Mouse (Mus musculus): ENCODE data around the gene Sfrp4. TPM values are rescaled to one million over a fixed set of nuclear protein-coding genes. Genes with fewer than 3 reads are reported as not detected.
"Not testable (repeated sequence)": the region's sequence is repeated elsewhere in the genome, so short reads cannot be mapped to it uniquely, and the experiment has no call there.

Sfrp4 gene
- 0.34 and 0.40 TPM in 2 replicates for polyA plus RNA-seq (2015; fragmentation: Nextera tagmentation; extraction: Ambion mirVana)

GRCm38 (mm10) chr13:19622573-19623227, at the start of gene Sfrp4:
Gene Sfrp4, plus strand, starts transcription at chr13:19623104.
- no peak within 1 kb of the TSS for H3K27ac ChIP-seq (ENCODE audit: low read length)

GRCm38 (mm10) chr13:19574723-19575122, 48.2 kb upstream of the Sfrp4 start:
- not testable (repeated sequence) for H3K4me1 ChIP-seq (ENCODE audit: control insufficient read depth, insufficient read depth, low read length); H3K9ac ChIP-seq (ENCODE audit: low read depth, low read length); H3K4me3 ChIP-seq (ENCODE audit: low read length); ATAC-seq; H3K27ac ChIP-seq (ENCODE audit: low read length); H3K9me3 ChIP-seq (ENCODE audit: control insufficient read depth, low read length); H3K4me2 ChIP-seq (ENCODE audit: low read depth, low read length); H3K27me3 ChIP-seq (replicated peaks; ENCODE audit: control insufficient read depth, insufficient read depth, low read length); H3K36me3 ChIP-seq (ENCODE audit: control insufficient read depth, insufficient read depth, low read length)
- 89% methylated on average over 2 of the region's 2 CpGs for WGBS

More at GRCm38 (mm10) chr13:19622573-19623227, at the start of gene Sfrp4:
- Histone ChIP-seq H3K27me3 (replicated peaks; ENCODE audit: control insufficient read depth, insufficient read depth, low read length) (no peaks in the 10 kb centered on the region), H3K4me1 (ENCODE audit: control insufficient read depth, insufficient read depth, low read length) (0 out of 2 replicates have a peak, but pooled peaks cover 4% of the 10 kb centered on the region), H3K4me3 (ENCODE audit: low read length) (peak within 1 kb of the TSS; percentile 54), H3K36me3 (ENCODE audit: control insufficient read depth, insufficient read depth, low read length) (no peaks in the 10 kb centered on the region), H3K4me2 (ENCODE audit: low read depth, low read length) (peak within 1 kb of the TSS; percentile 95), H3K9ac (ENCODE audit: low read depth, low read length) (peak within 1 kb of the TSS; percentile 57), H3K9me3 (ENCODE audit: control insufficient read depth, low read length) (no peaks in the 10 kb centered on the region)
- ATAC-seq, result peak; percentile 73
- WGBS, result 5% methylated on average over 25 of the region's 25 CpGs

- no peak for ATAC-seq
- 81% methylated on average over 3 of the region's 3 CpGs for WGBS
- H3K4me3 ChIP-seq (ENCODE audit: low read length), result no peak overlapping the region
Observed at GRCm38 (mm10) chr13:19575947-19576346, 47.0 kb upstream of the Sfrp4 start.

GRCm38 (mm10) chr13:19590996-19591759, 31.7 kb upstream of the Sfrp4 start:
- Histone ChIP-seq H3K4me2 (ENCODE audit: low read depth, low read length) (no peak overlapping the region), H3K36me3 (ENCODE audit: control insufficient read depth, insufficient read depth, low read length) (no peaks in the 10 kb centered on the region), H3K9ac (ENCODE audit: low read depth, low read length) (no peak overlapping the region), H3K27ac (ENCODE audit: low read length) (no peak overlapping the region), H3K27me3 (replicated peaks; ENCODE audit: control insufficient read depth, insufficient read depth, low read length) (no peaks in the 10 kb centered on the region), H3K4me3 (ENCODE audit: low read length) (no peak overlapping the region), H3K4me1 (ENCODE audit: control insufficient read depth, insufficient read depth, low read length) (no peaks in the 10 kb centered on the region), H3K9me3 (ENCODE audit: control insufficient read depth, low read length) (no peaks in the 10 kb centered on the region)
- no peak for ATAC-seq
- 81% methylated on average over 3 of the region's 3 CpGs for WGBS

More at GRCm38 (mm10) chr13:19575947-19576346, 47.0 kb upstream of the Sfrp4 start:
- Histone ChIP-seq H3K9me3 (ENCODE audit: control insufficient read depth, low read length) (no peaks in the 10 kb centered on the region), H3K4me1 (ENCODE audit: control insufficient read depth, insufficient read depth, low read length) (no peaks in the 10 kb centered on the region), H3K4me2 (ENCODE audit: low read depth, low read length) (no peak overlapping the region), H3K36me3 (ENCODE audit: control insufficient read depth, insufficient read depth, low read length) (no peaks in the 10 kb centered on the region), H3K9ac (ENCODE audit: low read depth, low read length) (no peak overlapping the region), H3K27me3 (replicated peaks; ENCODE audit: control insufficient read depth, insufficient read depth, low read length) (no peaks in the 10 kb centered on the region), H3K27ac (ENCODE audit: low read length) (no peak overlapping the region)

GRCm38 (mm10) chr13:19595141-19595540, 27.8 kb upstream of the Sfrp4 start:
- no peaks in the 10 kb centered on the region for H3K27me3 ChIP-seq (replicated peaks; ENCODE audit: control insufficient read depth, insufficient read depth, low read length)
- H3K4me2 ChIP-seq (ENCODE audit: low read depth, low read length), result no peak overlapping the region
- no peaks in the 10 kb centered on the region for H3K36me3 ChIP-seq (ENCODE audit: control insufficient read depth, insufficient read depth, low read length)
- no peaks in the 10 kb centered on the region for H3K4me1 ChIP-seq (ENCODE audit: control insufficient read depth, insufficient read depth, low read length)
- ATAC-seq, result no peak
- 95% methylated on average over 1 of the region's 1 CpGs for WGBS
- no peak overlapping the region for H3K4me3 ChIP-seq (ENCODE audit: low read length)
- no peaks in the 10 kb centered on the region for H3K9me3 ChIP-seq (ENCODE audit: control insufficient read depth, low read length)
- no peak overlapping the region for H3K9ac ChIP-seq (ENCODE audit: low read depth, low read length)
- no peak overlapping the region for H3K27ac ChIP-seq (ENCODE audit: low read length)

GRCm38 (mm10) chr13:19599242-19599641, 23.7 kb upstream of the Sfrp4 start:
- WGBS, result 85% methylated on average over 6 of the region's 6 CpGs
- no peak overlapping the region for H3K4me3 ChIP-seq (ENCODE audit: low read length)
- H3K36me3 ChIP-seq (ENCODE audit: control insufficient read depth, insufficient read depth, low read length), result no peaks in the 10 kb centered on the region
- H3K27me3 ChIP-seq (replicated peaks; ENCODE audit: control insufficient read depth, insufficient read depth, low read length), result no peaks in the 10 kb centered on the region
- no peak overlapping the region for H3K4me2 ChIP-seq (ENCODE audit: low read depth, low read length)
- no peak for ATAC-seq
- H3K9ac ChIP-seq (ENCODE audit: low read depth, low read length), result no peak overlapping the region
- H3K27ac ChIP-seq (ENCODE audit: low read length), result no peak overlapping the region
- no peaks in the 10 kb centered on the region for H3K4me1 ChIP-seq (ENCODE audit: control insufficient read depth, insufficient read depth, low read length)
- H3K9me3 ChIP-seq (ENCODE audit: control insufficient read depth, low read length), result no peaks in the 10 kb centered on the region

- Histone ChIP-seq H3K36me3 (ENCODE audit: control insufficient read depth, insufficient read depth, low read length) (no peaks in the 10 kb centered on the region), H3K9ac (ENCODE audit: low read depth, low read length) (no peak overlapping the region), H3K4me3 (ENCODE audit: low read length) (no peak overlapping the region), H3K4me2 (ENCODE audit: low read depth, low read length) (no peak overlapping the region), H3K9me3 (ENCODE audit: control insufficient read depth, low read length) (no peaks in the 10 kb centered on the region), H3K4me1 (ENCODE audit: control insufficient read depth, insufficient read depth, low read length) (no peaks in the 10 kb centered on the region), H3K27me3 (replicated peaks; ENCODE audit: control insufficient read depth, insufficient read depth, low read length) (no peaks in the 10 kb centered on the region), H3K27ac (ENCODE audit: low read length) (no peak overlapping the region)
- ATAC-seq, result no peak
- 84% methylated on average over 1 of the region's 1 CpGs for WGBS
Observed at GRCm38 (mm10) chr13:19602531-19602930, 20.4 kb upstream of the Sfrp4 start.

- Histone ChIP-seq H3K4me1 (ENCODE audit: control insufficient read depth, insufficient read depth, low read length) (no peaks in the 10 kb centered on the region), H3K27me3 (replicated peaks; ENCODE audit: control insufficient read depth, insufficient read depth, low read length) (no peaks in the 10 kb centered on the region), H3K4me2 (ENCODE audit: low read depth, low read length) (no peak overlapping the region), H3K9ac (ENCODE audit: low read depth, low read length) (no peak overlapping the region), H3K4me3 (ENCODE audit: low read length) (no peak overlapping the region), H3K9me3 (ENCODE audit: control insufficient read depth, low read length) (no peaks in the 10 kb centered on the region), H3K36me3 (ENCODE audit: control insufficient read depth, insufficient read depth, low read length) (no peaks in the 10 kb centered on the region), H3K27ac (ENCODE audit: low read length) (no peak overlapping the region)
- ATAC-seq, result no peak
- 71% methylated on average over 1 of the region's 1 CpGs for WGBS
Observed at GRCm38 (mm10) chr13:19603719-19604118, 19.2 kb upstream of the Sfrp4 start.

- Histone ChIP-seq H3K9ac (ENCODE audit: low read depth, low read length) (no peak overlapping the region), H3K4me1 (ENCODE audit: control insufficient read depth, insufficient read depth, low read length) (no peaks in the 10 kb centered on the region), H3K27me3 (replicated peaks; ENCODE audit: control insufficient read depth, insufficient read depth, low read length) (no peaks in the 10 kb centered on the region), H3K9me3 (ENCODE audit: control insufficient read depth, low read length) (no peaks in the 10 kb centered on the region), H3K4me2 (ENCODE audit: low read depth, low read length) (no peak overlapping the region), H3K36me3 (ENCODE audit: control insufficient read depth, insufficient read depth, low read length) (no peaks in the 10 kb centered on the region), H3K4me3 (ENCODE audit: low read length) (no peak overlapping the region), H3K27ac (ENCODE audit: low read length) (no peak overlapping the region)
- ATAC-seq, result no peak
Observed at GRCm38 (mm10) chr13:19604916-19605315, 18.0 kb upstream of the Sfrp4 start.
